Mouse (Mus musculus): ENCODE measurements around the gene Arfgap3. TPM values are rescaled to one million over a fixed set of nuclear protein-coding genes. Genes with fewer than 3 reads are reported as not detected.
"Not testable (repeated sequence)": the region's sequence is repeated elsewhere in the genome, so short reads cannot be mapped to it uniquely, and the experiment has no call there.

The Arfgap3 gene
- polyA plus RNA-seq (2017; shearing (Covaris generic)), result 10 to 100 TPM; 11.3 to 13.7 TPM

DNA sequence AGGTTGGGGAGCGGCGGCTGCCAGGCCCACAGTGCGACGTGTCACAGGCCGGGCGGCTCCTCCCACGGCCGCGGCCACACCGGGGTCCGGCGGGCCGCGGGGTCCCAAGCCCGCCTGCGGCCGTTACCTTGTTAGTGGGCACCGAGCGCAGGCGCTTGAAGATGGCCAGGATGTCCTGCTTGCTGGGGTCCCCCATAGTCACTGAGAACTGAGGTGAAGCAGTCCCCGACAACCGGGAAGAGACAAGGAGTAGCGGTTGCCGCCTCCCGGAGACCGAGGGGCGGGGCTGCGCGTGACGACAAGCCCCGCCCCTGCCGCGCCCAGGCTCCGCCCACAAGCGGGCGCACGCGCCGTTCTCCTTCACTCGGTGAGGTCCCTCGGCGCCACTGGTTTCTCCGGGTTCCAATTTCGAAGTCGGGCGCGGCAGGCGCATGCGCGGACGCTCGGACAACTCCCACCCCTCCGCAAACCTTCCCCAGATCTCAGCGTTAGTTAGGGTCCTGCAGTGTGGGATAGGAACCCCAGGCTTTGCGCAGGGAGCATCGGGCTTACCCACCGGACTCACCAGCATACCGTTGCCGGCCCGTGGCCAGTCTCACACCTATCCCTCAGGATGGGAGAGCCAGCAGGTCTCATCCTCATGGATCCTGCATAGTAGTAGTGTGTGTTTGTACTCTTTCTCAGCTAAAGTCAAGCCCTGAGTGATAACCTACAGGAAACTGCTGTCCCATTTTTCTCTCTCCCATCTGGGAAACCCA is at the start of gene Arfgap3:
Arfgap3 (minus strand) TSS at position 294 of the 758 bp plus-strand sequence.
- ATAC-seq, result peak; percentile 94

DNA sequence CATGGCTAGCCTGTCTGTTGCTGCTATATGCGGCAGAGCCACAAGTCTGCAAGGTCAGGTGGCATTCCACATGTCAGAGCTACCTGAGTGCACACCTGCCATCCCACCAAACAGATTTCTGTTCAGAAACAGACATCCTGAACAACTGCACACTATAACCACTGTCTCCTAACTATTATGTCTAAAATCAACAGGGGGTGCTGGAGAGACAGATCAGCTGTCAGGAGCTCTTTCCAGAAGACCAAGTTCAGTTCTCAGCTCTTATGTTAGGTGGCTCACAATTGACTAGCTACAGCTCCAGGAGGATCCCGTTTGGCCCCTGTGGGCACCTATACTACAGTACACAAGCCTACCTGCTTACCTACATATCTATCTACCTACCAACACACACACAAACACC is 42.7 kb upstream of the Arfgap3 start:
- no peak for ATAC-seq

DNA sequence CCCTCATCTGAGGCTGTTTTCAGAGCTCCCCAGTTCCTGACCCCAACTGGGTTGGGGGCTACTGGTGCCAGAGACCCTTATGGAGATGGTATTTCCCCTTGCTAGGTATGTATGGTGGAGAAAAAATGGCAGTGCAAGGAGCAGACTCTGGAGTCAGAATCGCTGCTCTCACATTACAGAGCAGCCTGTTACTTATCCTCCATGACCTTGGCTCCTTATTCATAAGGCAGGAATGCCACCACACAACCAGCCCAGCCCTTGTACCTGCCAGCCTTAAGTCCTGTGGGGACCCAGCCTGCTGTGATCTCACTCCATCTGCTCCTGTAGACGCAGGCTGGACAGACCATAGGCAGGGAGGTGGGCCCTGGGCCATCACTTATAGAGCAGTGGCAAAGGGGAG is 37.9 kb upstream of the Arfgap3 start:
- no peak for ATAC-seq

DNA sequence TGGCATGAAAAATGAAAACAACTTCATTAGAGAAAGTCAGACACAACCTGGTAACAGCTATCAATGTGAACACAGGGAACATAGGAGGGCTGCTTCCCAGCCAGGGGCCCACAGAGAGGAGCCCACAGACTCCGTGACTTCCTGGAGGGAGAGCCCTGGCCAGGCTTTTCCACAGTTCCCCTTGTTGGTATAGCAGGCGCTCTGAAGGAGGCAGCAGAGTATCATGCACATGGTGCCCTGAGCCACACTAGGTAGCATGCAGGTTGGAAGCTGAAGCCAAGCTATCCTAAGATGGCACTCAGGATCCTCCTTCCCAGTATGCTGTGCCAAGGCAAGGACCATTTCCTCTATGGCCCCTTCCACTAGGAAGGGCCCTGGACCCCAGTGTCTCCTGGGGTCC is 33.6 kb upstream of the Arfgap3 start:
- ATAC-seq, result no peak

DNA sequence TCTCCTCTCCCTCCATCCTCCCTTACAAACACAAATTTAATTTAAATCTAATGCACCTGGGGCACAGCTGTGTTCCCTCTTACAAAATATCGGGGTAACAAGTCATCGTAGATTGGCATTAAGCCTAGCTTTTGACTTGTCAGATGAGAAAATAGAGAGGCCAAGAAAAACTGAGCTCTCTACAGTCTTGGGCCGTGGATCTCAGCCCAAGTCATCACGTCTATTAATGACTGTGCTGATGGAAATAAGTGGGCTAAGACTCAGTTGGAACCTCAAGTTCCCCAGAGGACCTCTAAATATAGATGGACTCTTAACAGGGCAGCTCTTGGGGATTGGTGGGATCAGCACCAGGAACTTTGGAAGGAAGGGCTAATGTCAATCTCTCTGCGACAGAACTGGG is 33.1 kb upstream of the Arfgap3 start:
- no peak for ATAC-seq

DNA sequence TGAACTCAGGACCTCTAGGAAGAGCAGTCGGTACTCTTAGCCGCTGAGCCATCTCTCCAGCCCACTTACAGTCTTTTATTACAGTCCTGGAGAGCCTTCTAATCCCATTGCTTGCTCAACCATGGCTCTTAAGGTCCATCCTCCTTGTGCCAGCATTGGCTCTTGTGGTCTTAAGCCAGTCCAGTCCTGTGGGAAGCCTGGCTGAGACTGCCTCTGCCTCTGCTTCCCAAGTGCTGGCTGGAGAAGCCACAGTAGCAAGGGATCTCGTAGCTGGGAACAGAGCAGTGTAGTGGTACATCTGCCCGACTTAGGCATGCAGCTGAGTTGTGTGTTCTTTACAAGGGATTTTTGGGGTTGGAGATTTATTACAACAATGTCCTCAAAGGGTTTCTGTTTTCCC is 32.4 kb upstream of the Arfgap3 start:
- no peak for ATAC-seq

DNA sequence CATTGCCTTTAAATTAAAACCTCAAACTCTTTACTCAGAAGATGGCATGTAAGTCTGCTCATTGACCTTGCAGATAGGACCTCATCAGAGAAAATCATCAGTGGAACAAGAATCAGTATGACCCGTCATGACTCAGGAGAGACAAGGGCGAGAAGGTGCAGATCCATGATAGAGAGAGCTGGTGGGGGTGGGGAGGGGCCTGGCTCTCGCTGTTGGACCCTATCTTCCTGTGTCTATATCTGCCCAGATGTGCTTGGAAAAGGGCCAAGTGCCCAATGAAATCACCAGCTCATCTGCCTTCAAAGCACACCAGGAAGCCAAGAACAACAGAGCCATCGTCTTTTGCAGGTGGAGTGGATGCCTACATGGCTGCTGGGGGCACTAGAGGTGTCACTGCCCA is 27.1 kb upstream of the Arfgap3 start:
- ATAC-seq, result no peak

DNA sequence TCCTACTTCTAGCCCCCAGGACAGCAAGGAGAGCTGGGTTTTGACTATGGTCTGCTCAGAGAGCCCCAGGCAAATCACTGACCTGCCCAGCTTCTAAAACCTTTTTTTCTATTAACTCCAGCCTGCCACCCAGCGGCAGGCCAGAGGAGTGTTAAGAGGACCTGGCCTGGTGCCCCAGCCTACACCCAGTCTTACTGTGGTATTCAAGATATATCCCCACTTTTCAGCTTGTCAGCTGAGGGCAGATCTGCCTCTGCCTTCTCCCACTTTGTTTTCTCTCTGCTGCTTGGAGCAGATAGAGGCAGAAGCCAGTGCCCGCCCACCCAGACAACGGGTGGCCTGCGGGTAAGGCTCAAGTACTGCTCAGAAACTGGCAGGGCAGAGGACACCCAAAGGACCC is 25.1 kb upstream of the Arfgap3 start:
- no peak for ATAC-seq

DNA sequence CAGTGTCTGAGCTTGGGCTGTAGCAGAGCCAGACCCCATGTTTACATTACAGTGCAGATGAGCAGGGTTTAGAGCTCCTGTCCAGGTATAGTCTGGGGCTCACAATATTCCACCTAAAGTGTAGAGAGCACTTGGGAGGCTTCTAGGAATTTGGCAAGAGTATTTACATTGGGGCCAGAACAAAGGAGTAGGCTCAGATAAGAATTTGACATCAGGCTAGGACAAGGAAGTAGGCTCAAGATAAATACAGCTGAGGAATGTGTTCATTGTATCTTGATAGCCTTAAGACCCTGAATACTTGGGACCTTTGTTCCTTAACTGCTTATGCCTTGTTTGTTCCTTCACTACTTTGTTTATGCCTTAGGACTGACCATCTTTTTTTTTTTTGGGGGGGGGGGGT is 24.0 kb upstream of the Arfgap3 start:
- no peak for ATAC-seq

DNA sequence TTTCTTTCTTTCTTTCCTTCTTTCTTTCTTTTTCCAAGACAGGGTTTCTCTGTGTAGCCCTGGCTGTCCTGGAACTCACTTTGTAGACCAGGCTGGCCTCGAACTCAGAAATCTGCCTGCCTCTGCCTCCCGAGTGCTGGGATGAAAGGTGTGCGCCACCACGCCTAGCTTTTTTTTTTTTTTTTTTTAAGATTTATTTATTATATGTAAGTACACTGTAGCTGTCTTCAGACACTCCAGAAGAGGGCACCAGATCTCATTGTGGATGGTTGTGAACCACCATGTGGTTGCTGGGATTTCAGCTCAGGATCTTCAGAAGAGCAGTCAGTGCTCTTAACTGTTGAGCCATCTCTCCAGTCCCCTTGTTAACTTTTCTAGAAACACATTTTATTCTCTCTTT is 18.7 kb upstream of the Arfgap3 start:
- not testable (repeated sequence) for ATAC-seq

DNA sequence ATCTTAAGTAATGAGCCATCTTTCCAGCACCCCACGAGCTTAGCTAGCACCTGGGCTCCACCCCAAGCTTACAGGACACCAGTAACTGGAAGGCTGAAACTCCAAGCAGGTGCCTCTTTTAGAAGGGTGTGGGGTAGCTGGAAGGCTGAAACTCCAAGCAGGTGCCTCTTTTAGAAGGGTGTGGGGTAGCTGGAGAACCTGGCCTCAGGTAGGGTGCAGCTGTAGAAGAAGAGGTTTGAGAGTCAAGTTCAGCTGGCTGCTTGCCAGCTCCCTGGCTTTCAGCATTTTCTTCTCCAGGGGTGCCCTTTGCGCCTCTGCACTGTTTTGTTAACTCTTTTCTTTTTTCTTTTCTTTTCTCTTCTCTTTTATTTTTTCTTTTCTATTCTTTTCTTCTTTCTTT is 18.2 kb upstream of the Arfgap3 start:
- ATAC-seq, result no peak

DNA sequence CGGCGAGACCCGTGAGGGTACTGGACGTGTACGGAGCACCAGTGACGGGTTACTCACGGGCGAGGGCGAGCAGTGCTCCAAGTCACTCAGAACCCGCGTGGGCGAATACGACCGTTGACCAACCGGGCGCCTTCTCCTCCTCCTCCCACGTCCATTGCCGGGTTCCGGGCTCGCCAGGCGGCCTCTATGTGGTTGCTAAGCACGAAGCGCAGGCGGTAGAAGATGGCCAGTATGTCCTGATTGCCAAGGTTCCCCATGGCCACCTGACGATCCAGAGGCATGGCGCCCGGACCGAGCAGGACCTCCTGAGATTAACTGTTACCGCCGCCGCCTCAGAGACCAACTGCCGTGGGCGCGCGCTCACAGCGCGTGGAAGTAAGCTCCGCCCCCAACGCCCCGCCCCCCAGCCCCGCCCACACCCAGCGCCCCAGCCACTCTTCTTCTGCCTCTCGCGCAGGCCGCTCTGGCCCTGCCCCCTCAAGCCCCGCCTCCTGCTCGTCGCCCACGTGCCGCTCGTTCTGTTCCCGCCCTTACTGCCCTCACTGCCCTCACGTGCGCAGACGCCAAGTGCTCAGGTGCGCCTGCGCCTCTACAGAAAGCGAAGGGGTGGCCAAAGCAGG is 17.0 kb upstream of the Arfgap3 start:
- ATAC-seq, result peak; percentile 57

DNA sequence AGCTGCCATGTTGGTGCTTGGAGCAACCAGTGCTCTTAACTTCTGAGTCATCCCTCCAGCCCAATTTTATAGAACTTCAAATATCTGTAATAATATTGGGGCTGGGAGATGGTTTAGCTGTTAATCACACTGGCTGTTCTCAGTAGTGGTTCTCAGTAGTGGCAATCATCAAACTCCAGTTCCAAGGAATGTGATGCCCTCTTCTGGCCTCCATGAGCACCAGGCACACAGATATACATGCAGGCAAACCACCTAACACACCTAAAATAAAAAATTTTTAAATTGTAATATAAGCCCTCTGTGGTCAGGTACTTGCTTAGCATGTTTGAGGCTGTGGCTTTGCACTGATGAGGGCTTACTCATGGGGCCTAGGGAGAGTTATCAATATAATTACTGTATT is 15.7 kb upstream of the Arfgap3 start:
- ATAC-seq, result no peak

DNA sequence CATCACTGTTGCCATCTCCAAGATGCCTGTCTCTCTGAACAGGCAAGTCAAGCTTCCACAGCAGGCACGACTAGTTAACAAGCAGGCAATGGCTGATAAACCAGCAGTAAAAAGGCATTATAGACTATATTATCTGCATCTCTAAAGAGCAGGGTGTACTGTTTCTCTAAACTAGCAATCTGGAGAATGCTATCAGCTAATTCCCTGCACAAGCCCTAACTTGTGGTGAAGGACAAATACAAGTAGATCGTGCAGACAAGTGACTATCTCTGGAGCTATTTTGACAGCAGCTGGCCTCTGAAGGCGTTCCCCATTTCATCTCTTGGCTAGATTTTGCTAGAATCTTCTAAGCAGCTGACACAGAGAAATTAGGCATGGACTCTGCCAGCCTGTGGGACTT is 14.1 kb upstream of the Arfgap3 start:
- no peak for ATAC-seq

DNA sequence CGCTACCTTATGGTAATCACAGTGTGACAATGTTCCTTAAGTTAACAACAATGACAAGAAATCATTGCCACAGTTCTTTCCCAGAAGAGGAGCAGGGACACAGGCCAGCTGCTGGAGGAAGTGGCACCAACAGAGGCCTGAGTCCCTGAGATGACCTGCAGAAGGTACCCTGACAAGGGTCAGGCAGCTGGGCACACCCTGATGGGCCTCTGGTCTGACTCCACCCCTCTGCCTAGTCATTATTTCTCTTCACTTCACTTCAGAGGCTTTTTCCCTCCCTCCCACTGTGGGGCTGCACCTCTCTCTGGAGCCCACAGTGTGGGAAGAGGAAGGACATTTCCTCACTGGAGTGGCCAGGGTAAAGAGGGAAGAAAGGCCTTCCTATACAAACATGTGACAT is 12.8 kb upstream of the Arfgap3 start:
- not testable (repeated sequence) for ATAC-seq

DNA sequence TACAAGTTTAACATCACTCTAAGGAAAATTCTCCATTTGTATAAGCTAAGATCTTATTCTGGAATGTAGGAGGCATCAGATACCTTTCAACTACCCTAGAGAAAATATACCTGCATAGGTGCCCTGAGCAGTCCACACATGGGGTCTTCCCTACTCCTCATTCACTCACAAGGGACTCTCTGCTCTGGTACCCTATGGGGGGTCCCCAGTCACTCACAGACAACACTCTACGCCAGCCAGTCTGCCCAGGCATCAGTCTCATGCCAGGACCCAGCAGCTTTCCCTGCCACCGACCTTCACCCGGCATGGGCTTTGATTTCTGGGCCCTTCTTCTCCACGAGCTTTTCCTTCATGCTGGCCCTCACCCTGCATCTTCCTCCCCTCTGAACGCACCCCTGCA is 10.9 kb upstream of the Arfgap3 start:
- not testable (repeated sequence) for ATAC-seq

DNA sequence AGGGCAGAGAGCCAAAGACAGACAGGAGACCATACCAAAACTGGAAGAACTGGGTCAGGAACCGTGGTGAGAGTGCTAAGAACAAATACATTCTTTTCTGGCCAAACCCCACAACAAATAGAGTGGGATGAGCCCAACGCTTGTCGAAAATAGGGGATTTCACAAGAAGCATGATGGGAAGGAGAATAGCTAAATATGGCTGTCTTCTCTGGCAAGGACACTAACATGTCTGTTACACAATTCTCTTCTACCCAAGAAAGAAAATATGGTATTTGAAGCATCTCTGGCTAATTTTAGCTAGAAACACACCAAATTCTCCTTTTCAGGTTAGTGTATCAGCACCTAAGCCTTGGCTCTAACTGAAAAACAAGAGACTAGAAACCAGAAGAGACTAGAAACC is 10.1 kb upstream of the Arfgap3 start:
- no peak for ATAC-seq

DNA sequence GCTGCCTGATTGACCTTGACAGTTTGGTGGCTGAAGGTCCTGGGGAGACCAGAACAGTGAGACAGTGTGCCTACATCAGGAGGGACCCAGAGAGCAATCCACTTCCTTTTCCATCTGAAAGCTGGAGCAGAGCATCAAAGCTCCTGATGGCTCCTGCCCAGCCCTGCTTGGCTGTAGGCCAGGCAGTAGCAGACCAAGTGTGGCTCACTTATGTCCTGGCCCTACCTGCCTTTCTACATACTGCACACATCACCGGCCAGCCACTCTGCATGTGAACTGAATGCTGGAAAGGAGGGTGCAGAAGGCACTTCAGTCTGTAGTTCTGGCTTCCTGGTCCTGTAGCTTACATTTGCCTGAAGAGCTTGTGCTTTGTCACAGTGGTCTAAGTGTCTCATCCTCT is 8.4 kb upstream of the Arfgap3 start:
- no peak for ATAC-seq

DNA sequence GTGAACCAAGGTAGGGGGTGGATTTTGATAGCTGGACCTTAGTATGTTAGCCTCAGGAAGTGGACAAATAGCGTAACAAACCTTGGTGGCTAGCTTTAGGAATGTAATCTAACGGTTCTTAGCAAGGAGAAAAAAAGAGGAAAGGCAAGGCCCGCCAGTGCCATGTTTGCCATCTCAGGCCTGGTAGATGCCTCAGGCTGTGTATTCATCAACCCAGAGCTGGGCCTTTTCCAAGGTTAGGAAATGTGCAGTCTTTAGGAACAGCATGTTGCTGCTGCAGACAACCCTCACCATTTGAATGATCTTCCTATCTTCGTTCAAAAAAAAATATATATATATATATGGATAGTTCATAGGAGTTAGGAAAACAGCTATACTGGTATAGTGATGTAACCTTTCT is 1.5 kb upstream of the Arfgap3 start:
- ATAC-seq, result no peak

DNA sequence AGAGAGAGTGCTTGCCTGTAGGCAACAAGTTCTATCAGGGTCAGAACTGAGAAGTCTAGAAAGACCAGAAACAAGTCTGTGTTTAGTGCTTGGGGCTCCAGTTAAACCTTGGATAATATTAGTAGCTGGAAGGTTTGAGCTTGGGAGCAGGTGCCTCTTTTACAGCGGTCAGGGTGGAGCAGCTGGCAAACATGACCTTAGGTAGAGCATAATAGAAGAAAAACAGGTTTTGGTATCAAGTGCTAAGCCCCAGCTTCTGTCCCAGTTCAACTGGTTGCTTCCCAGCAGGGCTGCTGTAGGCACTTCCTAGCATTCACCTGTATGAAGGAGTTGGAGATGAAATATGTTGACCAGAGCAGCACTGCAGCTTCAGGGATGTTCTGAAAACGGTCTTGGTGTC is 812 bp upstream of the Arfgap3 start:
- ATAC-seq, result no peak

DNA sequence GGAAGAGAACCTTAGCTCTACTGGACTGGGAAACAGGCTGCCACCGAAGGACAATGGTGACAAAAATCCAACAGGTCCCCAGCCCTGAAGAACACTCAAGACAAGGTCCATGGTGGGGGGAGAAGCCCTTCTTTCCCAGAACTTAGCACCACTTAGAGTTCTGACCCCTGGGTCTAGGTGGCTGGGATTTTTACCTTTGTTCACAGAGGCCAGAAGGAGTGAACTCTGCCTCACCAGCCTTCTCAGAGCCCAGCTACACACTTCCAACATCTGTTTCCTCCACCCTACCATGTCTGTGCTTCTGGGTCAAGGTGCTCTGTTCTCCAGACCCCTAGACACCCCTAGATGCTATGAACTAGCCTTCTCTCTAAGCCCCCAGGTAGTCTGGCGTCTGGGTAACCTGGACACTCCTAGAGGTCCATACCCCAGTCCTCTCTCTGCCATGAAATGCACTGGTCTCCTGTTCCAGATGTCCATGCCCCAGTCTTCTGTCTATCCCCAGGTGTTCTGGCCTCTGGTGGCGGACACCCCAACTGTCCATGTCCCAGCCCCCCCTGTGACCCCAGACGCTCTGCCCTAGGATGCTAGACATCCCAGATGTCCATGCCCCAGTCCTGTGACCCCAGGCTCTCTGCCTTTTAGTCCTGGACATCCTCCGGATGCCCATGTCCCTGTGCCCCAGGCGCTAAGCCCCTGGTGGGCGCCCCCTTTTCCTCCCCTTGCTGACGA is 658 bp downstream of the Arfgap3 start:
- ATAC-seq, result no peak

DNA sequence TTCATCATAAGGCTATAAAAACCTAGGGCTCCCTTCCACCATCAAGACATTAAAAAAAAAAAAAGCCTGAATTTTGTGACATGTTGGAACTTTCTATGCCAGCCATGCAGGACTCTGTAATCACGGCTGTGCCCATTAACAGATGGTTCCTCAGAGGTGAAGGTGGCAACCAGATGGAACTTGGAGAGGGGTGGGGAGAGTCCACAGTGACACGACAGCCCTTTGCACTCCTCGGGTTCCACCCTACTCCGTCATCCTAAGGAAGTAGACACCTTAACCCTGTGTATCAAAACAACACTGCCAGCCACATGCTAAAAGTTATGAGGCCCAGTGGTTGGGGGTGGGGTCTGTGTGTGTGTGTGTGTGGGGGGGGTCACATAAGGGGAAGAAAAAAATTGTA is 1.3 kb downstream of the Arfgap3 start:
- no peak for ATAC-seq

DNA sequence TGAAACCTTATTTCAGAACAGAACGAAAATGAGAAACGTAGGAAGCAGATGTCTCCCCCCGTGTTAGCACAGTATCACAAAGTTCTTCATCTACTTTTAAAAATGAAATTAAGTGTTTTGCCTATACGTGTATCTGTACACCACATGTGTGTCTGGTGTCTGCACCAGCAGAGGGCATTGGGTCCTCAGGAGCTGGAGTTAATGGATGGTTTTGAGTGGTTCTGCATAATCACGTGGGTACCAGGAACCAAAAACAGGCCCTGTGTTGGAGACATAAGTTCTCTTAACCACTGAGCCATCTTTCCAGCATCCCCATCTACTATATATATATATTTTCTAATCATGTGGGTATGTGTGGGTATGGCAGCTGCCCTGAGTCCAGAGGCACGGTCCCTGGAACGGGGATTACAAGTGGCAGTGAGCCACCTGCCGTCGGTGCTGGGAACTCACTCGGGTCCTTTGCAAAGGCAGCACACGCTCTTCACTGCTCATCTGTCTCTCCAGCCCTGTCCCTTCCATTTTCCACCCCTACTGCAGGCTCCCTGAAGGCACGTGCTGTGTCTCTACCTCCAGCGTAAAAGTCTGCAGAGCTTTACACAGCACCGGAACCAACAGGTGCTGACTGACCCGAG is 4.0 kb downstream of the Arfgap3 start:
- ATAC-seq, result no peak

DNA sequence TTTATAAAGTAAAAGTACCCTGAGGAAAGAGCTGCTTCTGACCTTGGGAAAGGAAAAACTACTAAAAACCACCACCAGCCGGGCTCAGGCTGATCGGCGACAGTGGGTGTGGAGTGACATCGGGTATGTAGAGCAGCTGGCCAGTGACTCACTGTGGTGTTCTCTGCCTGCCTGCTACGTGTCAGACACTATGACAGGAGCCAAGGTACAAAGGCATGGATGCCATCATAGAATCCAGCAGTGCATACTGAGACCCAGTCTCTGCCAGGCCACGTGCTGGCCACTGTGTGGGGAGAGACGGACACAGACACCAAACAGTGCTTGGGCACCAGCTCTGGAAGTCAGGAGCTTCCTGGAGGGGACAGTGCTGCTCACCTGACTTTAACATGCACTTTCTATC is 5.1 kb downstream of the Arfgap3 start:
- no peak for ATAC-seq
